Mouse (Mus musculus): Measurements from ENCODE around the gene Eaf1. TPM values are rescaled to one million over a fixed set of nuclear protein-coding genes. Genes with fewer than 3 reads are reported as not detected.
A peak's percentile ranks its signal among the peaks of the same experiment; 100 is the strongest.
"Not testable (repeated sequence)": the region's sequence is repeated elsewhere in the genome, so short reads cannot be mapped to it uniquely, and the experiment has no call there.

Gene Eaf1
- polyA plus RNA-seq, 1 experiment from 2014 or later = 14.9 TPM

GRCm38 (mm10) chr14:31462226-31462625, 32.0 kb upstream of the Eaf1 start:
- H3K4me3 ChIP-seq (replicated peaks; ENCODE audit: low read depth, low read length); H3K9ac ChIP-seq (ENCODE audit: low read depth, low read length); H3K4me2 ChIP-seq (ENCODE audit: low read length); H3K9me3 ChIP-seq (replicated peaks; ENCODE audit: low read length); H3K27ac ChIP-seq; ATAC-seq (replicated peaks; ENCODE audit: low FRiP score, low read depth); H3K4me1 ChIP-seq (replicated peaks; ENCODE audit: insufficient read depth, low read length); H3K27me3 ChIP-seq (ENCODE audit: insufficient read depth, low read length); H3K36me3 ChIP-seq (ENCODE audit: insufficient read depth, low read length): not testable (repeated sequence)
- TF ChIP-seq CTCF (IDR thresholded peaks at IDR 0.05; ENCODE audit: low read depth) = peak; percentile 51
- peak; percentile 62 for DNase-seq (ENCODE audit: low spot score)
- WGBS = 84% methylated on average over 5 of the region's 5 CpGs

- no peaks in the 10 kb centered on the region for H3K9me3 ChIP-seq (replicated peaks; ENCODE audit: low read length)
- H3K27me3 ChIP-seq (ENCODE audit: insufficient read depth, low read length) = no peaks in the 10 kb centered on the region
- no peak for TF ChIP-seq CTCF (IDR thresholded peaks at IDR 0.05; ENCODE audit: low read depth)
- H3K4me2 ChIP-seq (ENCODE audit: low read length) = no peak overlapping the region
- DNase-seq (ENCODE audit: low spot score) (peak; percentile 69), ATAC-seq (replicated peaks; ENCODE audit: low FRiP score, low read depth) (no peak)
- no peak overlapping the region for H3K9ac ChIP-seq (ENCODE audit: low read depth, low read length)
- H3K4me1 ChIP-seq (replicated peaks; ENCODE audit: insufficient read depth, low read length) = 0 out of 2 replicates have a peak, but pooled peaks cover 2% of the 10 kb centered on the region
- no peak overlapping the region for H3K4me3 ChIP-seq (replicated peaks; ENCODE audit: low read depth, low read length)
- H3K36me3 ChIP-seq (ENCODE audit: insufficient read depth, low read length) = no peaks in the 10 kb centered on the region
- peak overlapping the region; percentile 64 for H3K27ac ChIP-seq
- 71% methylated on average over 6 of the region's 6 CpGs for WGBS
Observed at GRCm38 (mm10) chr14:31462886-31463285, 31.3 kb upstream of the Eaf1 start.

GRCm38 (mm10) chr14:31464176-31464575, 30.0 kb upstream of the Eaf1 start:
- Histone ChIP-seq H3K9ac (ENCODE audit: low read depth, low read length) (no peak overlapping the region), H3K27ac (no peak overlapping the region), H3K36me3 (ENCODE audit: insufficient read depth, low read length) (no peaks in the 10 kb centered on the region), H3K9me3 (replicated peaks; ENCODE audit: low read length) (no peaks in the 10 kb centered on the region), H3K27me3 (ENCODE audit: insufficient read depth, low read length) (no peaks in the 10 kb centered on the region), H3K4me2 (ENCODE audit: low read length) (no peak overlapping the region), H3K4me3 (replicated peaks; ENCODE audit: low read depth, low read length) (no peak overlapping the region), H3K4me1 (replicated peaks; ENCODE audit: insufficient read depth, low read length) (0 out of 2 replicates have a peak, but pooled peaks cover 2% of the 10 kb centered on the region)
- DNase-seq (ENCODE audit: low spot score) (peak; percentile 70), ATAC-seq (replicated peaks; ENCODE audit: low FRiP score, low read depth) (no peak)
- peak; percentile 79 for TF ChIP-seq CTCF (IDR thresholded peaks at IDR 0.05; ENCODE audit: low read depth)
- 55% methylated on average over 8 of the region's 8 CpGs for WGBS

- no peak overlapping the region for H3K4me3 ChIP-seq (replicated peaks; ENCODE audit: low read depth, low read length)
- H3K36me3 ChIP-seq (ENCODE audit: insufficient read depth, low read length) = no peaks in the 10 kb centered on the region
- 69% methylated on average over 4 of the region's 4 CpGs for WGBS
- H3K4me2 ChIP-seq (ENCODE audit: low read length) = no peak overlapping the region
- H3K27me3 ChIP-seq (ENCODE audit: insufficient read depth, low read length) = no peaks in the 10 kb centered on the region
- no peak for DNase-seq (ENCODE audit: low spot score)
- peak; percentile 8; the same call in 1 of the 2 replicates for TF ChIP-seq CTCF (IDR thresholded peaks at IDR 0.05; ENCODE audit: low read depth)
- H3K4me1 ChIP-seq (replicated peaks; ENCODE audit: insufficient read depth, low read length) = no peaks in the 10 kb centered on the region
- ATAC-seq (replicated peaks; ENCODE audit: low FRiP score, low read depth) = no peak
- no peak overlapping the region for H3K27ac ChIP-seq
- no peak overlapping the region for H3K9ac ChIP-seq (ENCODE audit: low read depth, low read length)
- H3K9me3 ChIP-seq (replicated peaks; ENCODE audit: low read length) = no peaks in the 10 kb centered on the region
Observed at GRCm38 (mm10) chr14:31469711-31470110, 24.5 kb upstream of the Eaf1 start.

GRCm38 (mm10) chr14:31472451-31473061, 21.6 kb upstream of the Eaf1 start:
- peak; percentile 95 for TF ChIP-seq CTCF (IDR thresholded peaks at IDR 0.05; ENCODE audit: low read depth)
- H3K4me2 ChIP-seq (ENCODE audit: low read length) = no peak overlapping the region
- H3K4me3 ChIP-seq (replicated peaks; ENCODE audit: low read depth, low read length) = no peak overlapping the region
- no peaks in the 10 kb centered on the region for H3K36me3 ChIP-seq (ENCODE audit: insufficient read depth, low read length)
- WGBS = 6% methylated on average over 5 of the region's 5 CpGs
- H3K27ac ChIP-seq = no peak overlapping the region
- ATAC-seq (replicated peaks; ENCODE audit: low FRiP score, low read depth) (no peak), DNase-seq (ENCODE audit: low spot score) (peak; percentile 78)
- no peaks in the 10 kb centered on the region for H3K27me3 ChIP-seq (ENCODE audit: insufficient read depth, low read length)
- H3K9ac ChIP-seq (ENCODE audit: low read depth, low read length) = no peak overlapping the region
- no peaks in the 10 kb centered on the region for H3K4me1 ChIP-seq (replicated peaks; ENCODE audit: insufficient read depth, low read length)
- no peaks in the 10 kb centered on the region for H3K9me3 ChIP-seq (replicated peaks; ENCODE audit: low read length)

- Histone ChIP-seq H3K4me3 (replicated peaks; ENCODE audit: low read depth, low read length) (no peak overlapping the region), H3K9ac (ENCODE audit: low read depth, low read length) (no peak overlapping the region), H3K27ac (no peak overlapping the region), H3K4me1 (replicated peaks; ENCODE audit: insufficient read depth, low read length) (no peaks in the 10 kb centered on the region), H3K27me3 (ENCODE audit: insufficient read depth, low read length) (no peaks in the 10 kb centered on the region), H3K36me3 (ENCODE audit: insufficient read depth, low read length) (0 out of 2 replicates have a peak, but pooled peaks cover under 1% of the 10 kb centered on the region), H3K9me3 (replicated peaks; ENCODE audit: low read length) (no peaks in the 10 kb centered on the region), H3K4me2 (ENCODE audit: low read length) (no peak overlapping the region)
- DNase-seq (ENCODE audit: low spot score) = no peak
- no peak for ATAC-seq (replicated peaks; ENCODE audit: low FRiP score, low read depth)
- peak; percentile 46; the same call in 1 of the 2 replicates for TF ChIP-seq CTCF (IDR thresholded peaks at IDR 0.05; ENCODE audit: low read depth)
- WGBS = 81% methylated on average over 2 of the region's 2 CpGs
Observed at GRCm38 (mm10) chr14:31473297-31473696, 20.9 kb upstream of the Eaf1 start.

- H3K27ac ChIP-seq = no peak overlapping the region
- DNase-seq (ENCODE audit: low spot score) = no peak
- H3K4me2 ChIP-seq (ENCODE audit: low read length) = no peak overlapping the region
- no peak for ATAC-seq (replicated peaks; ENCODE audit: low FRiP score, low read depth)
- H3K4me3 ChIP-seq (replicated peaks; ENCODE audit: low read depth, low read length) = no peak overlapping the region
- no peak overlapping the region for H3K9ac ChIP-seq (ENCODE audit: low read depth, low read length)
- H3K36me3 ChIP-seq (ENCODE audit: insufficient read depth, low read length) = peaks cover 65% of the 10 kb centered on the region
- WGBS = 89% methylated on average over 5 of the region's 5 CpGs
- H3K27me3 ChIP-seq (ENCODE audit: insufficient read depth, low read length) = no peaks in the 10 kb centered on the region
- TF ChIP-seq CTCF (IDR thresholded peaks at IDR 0.05; ENCODE audit: low read depth) = no peak
- no peaks in the 10 kb centered on the region for H3K9me3 ChIP-seq (replicated peaks; ENCODE audit: low read length)
- H3K4me1 ChIP-seq (replicated peaks; ENCODE audit: insufficient read depth, low read length) = no peaks in the 10 kb centered on the region
Observed at GRCm38 (mm10) chr14:31482417-31482816, 11.8 kb upstream of the Eaf1 start.
